Mouse (Mus musculus) CH12.LX (cell line): ENCODE results near the gene Crybg2. TPM values are rescaled to one million over a fixed set of nuclear protein-coding genes. Genes with fewer than 3 reads are reported as not detected.

ENCODE experiments used
- DNase-seq: peaks from one replicate; pipeline ENCODE4 v3.0.0-alpha.2; 2013; ENCODE audit errors: extremely low read depth
- H3K27ac ChIP-seq: 2 replicates; pipeline ENCODE4 v1.5.1; 2012; ENCODE audit warnings: low read depth, mild to moderate bottlenecking, control low read depth, moderate library complexity; ENCODE audit not compliant: insufficient read depth
- H3K27me3 ChIP-seq: replicated peaks from 2 replicates; pipeline ENCODE3; 2012; ENCODE audit warnings: inconsistent platforms
- H3K36me3 ChIP-seq, 2 experiments: replicated peaks in 1 of 2; 2 replicates each; pipeline versions ENCODE3 to v1.6.1; 2012; ENCODE audit warnings: inconsistent platforms in 1 of 2, low read length in 1 of 2, mild to moderate bottlenecking in 1 of 2, mixed read lengths in 1 of 2, moderate library complexity in 1 of 2; ENCODE audit not compliant: control insufficient read depth in 1 of 2, insufficient read depth in 1 of 2
- H3K4me1 ChIP-seq, 2 experiments: 2 replicates each; pipeline ENCODE4 v1.6.1; 2012; ENCODE audit warnings: inconsistent platforms in 1 of 2, moderate library complexity in 1 of 2; ENCODE audit not compliant: insufficient read depth in 2 of 2, control insufficient read depth in 1 of 2
- H3K4me2 ChIP-seq: 2 replicates; pipeline ENCODE4 v1.6.1; 2012; ENCODE audit warnings: low read depth, mild to moderate bottlenecking, control low read depth; ENCODE audit not compliant: poor library complexity, insufficient read depth, severe bottlenecking
- H3K4me3 ChIP-seq, 3 experiments: fragments of 150-350 bp in 1 of 3; sonication (generic) in 1 of 3; replicated peaks in 1 of 3; 2 replicates each; pipeline versions ENCODE3 to v1.5.1; 2011 to 2012; ENCODE audit warnings: low read depth in 2 of 3, low read length in 2 of 3, mild to moderate bottlenecking in 2 of 3, moderate library complexity in 2 of 3, control low read depth in 1 of 3, improper control_type of control experiment in 1 of 3, inconsistent platforms in 1 of 3, mixed read lengths in 1 of 3; ENCODE audit not compliant: poor library complexity in 1 of 3
- H3K79me2 ChIP-seq: replicated peaks from 2 replicates; pipeline ENCODE4 v1.6.1; 2012; ENCODE audit warnings: mild to moderate bottlenecking, moderate library complexity; ENCODE audit not compliant: control insufficient read depth, poor library complexity, insufficient read depth, severe bottlenecking; ENCODE audit errors: extremely low read depth
- H3K9ac ChIP-seq: 2 replicates; pipeline ENCODE4 v1.6.1; 2012; ENCODE audit warnings: low read depth, mild to moderate bottlenecking, control low read depth, moderate library complexity; ENCODE audit not compliant: insufficient read depth
- H3K9me3 ChIP-seq: replicated peaks from 2 replicates; pipeline ENCODE3; 2012; ENCODE audit warnings: low read length, inconsistent platforms, mixed read lengths
- BHLHE40 ChIP-seq: IDR thresholded peaks from 2 replicates; pipeline ENCODE4 v1.6.1; 2011; ENCODE audit warnings: mild to moderate bottlenecking, low read depth, low read length, improper control_type of control experiment
- CHD1 ChIP-seq: IDR thresholded peaks from 2 replicates; pipeline ENCODE4 v1.6.1; 2012; ENCODE audit warnings: low read depth, low read length, improper control_type of control experiment, inconsistent platforms
- CHD2 ChIP-seq: IDR thresholded peaks from 2 replicates; pipeline ENCODE4 v1.6.1; 2011; ENCODE audit warnings: low read length, improper control_type of control experiment
- CTCF ChIP-seq, 2 experiments: IDR thresholded peaks in 1 of 2; conservative IDR thresholded peaks in 1 of 2; 2 replicates each; pipeline ENCODE4 v1.5.1; 2011 to 2012; ENCODE audit warnings: low read depth in 2 of 2, low read length in 2 of 2, improper control_type of control experiment in 1 of 2, inconsistent platforms in 1 of 2, mild to moderate bottlenecking in 1 of 2, moderate library complexity in 1 of 2
- E2F4 ChIP-seq: IDR thresholded peaks from 2 replicates; pipeline ENCODE4 v1.6.1; 2011; ENCODE audit warnings: low read depth, low read length, improper control_type of control experiment; ENCODE audit not compliant: insufficient replicate concordance
- EP300 ChIP-seq: IDR thresholded peaks from 2 replicates; pipeline ENCODE4 v1.6.1; 2011; ENCODE audit warnings: low read length, improper control_type of control experiment
- ETS1 ChIP-seq: conservative IDR thresholded peaks from 2 replicates; pipeline ENCODE4 v1.6.1; 2012; ENCODE audit warnings: low read depth, mild to moderate bottlenecking, inconsistent platforms, low read length, improper control_type of control experiment, moderate library complexity
- GABPA ChIP-seq: IDR thresholded peaks from 2 replicates; pipeline ENCODE4 v1.6.1; 2012; ENCODE audit warnings: low read depth, low read length, improper control_type of control experiment, inconsistent platforms; ENCODE audit not compliant: insufficient replicate concordance
- HCFC1 ChIP-seq: IDR thresholded peaks from 2 replicates; pipeline ENCODE4 v1.6.1; 2012; ENCODE audit warnings: low read depth, mild to moderate bottlenecking, inconsistent platforms, low read length, improper control_type of control experiment
- IRF4 ChIP-seq: IDR thresholded peaks from 2 replicates; pipeline ENCODE4 v1.6.1; 2014; ENCODE audit warnings: low read depth, mild to moderate bottlenecking, inconsistent platforms, low read length, improper control_type of control experiment
- JUN ChIP-seq: IDR thresholded peaks from 2 replicates; pipeline ENCODE4 v1.6.1; 2011; ENCODE audit warnings: low read depth, mild to moderate bottlenecking, low read length, improper control_type of control experiment, moderate library complexity; ENCODE audit not compliant: insufficient read depth
- JUND ChIP-seq: conservative IDR thresholded peaks from 2 replicates; pipeline ENCODE4 v1.6.1; 2011; ENCODE audit warnings: low read depth, low read length, improper control_type of control experiment
- KAT2A ChIP-seq: IDR thresholded peaks from 2 replicates; pipeline ENCODE4 v1.6.1; 2012; ENCODE audit warnings: low read length, improper control_type of control experiment, inconsistent platforms; ENCODE audit not compliant: insufficient replicate concordance
- MAFK ChIP-seq: IDR thresholded peaks from 2 replicates; pipeline ENCODE4 v1.6.1; 2011; ENCODE audit warnings: low read length, improper control_type of control experiment; ENCODE audit not compliant: insufficient replicate concordance
- MAX ChIP-seq: IDR thresholded peaks from 2 replicates; pipeline ENCODE4 v1.6.1; 2011; ENCODE audit warnings: low read length, improper control_type of control experiment
- MAZ ChIP-seq: IDR thresholded peaks from 2 replicates; pipeline ENCODE4 v1.6.1; 2012; ENCODE audit warnings: low read depth, mild to moderate bottlenecking, inconsistent platforms, low read length, improper control_type of control experiment, moderate library complexity
- MEF2A ChIP-seq: IDR thresholded peaks from 2 replicates; pipeline ENCODE4 v1.6.1; 2014; ENCODE audit warnings: low read depth, mild to moderate bottlenecking, inconsistent platforms, low read length, improper control_type of control experiment, borderline replicate concordance
- MXI1 ChIP-seq: IDR thresholded peaks from 2 replicates; pipeline ENCODE4 v1.6.1; 2011; ENCODE audit warnings: mild to moderate bottlenecking, low read depth, low read length, improper control_type of control experiment
- MYC ChIP-seq: IDR thresholded peaks from 2 replicates; pipeline ENCODE4 v1.6.1; 2011; ENCODE audit warnings: low read depth, mild to moderate bottlenecking, improper control_type of control experiment, low read length
- NELFE ChIP-seq: IDR thresholded peaks from 2 replicates; pipeline ENCODE4 v1.6.1; 2011; ENCODE audit warnings: low read depth, low read length, improper control_type of control experiment
- NRF1 ChIP-seq: IDR thresholded peaks from 2 replicates; pipeline ENCODE4 v1.6.1; 2014; ENCODE audit warnings: low read depth, mild to moderate bottlenecking, inconsistent platforms, low read length, improper control_type of control experiment, moderate library complexity
- PAX5 ChIP-seq: IDR thresholded peaks from 2 replicates; pipeline ENCODE4 v1.6.1; 2012; ENCODE audit warnings: low read length, inconsistent platforms, mixed read lengths
- POLR2A ChIP-seq: IDR thresholded peaks from 2 replicates; pipeline ENCODE4 v1.6.1; 2011; ENCODE audit warnings: low read depth, mild to moderate bottlenecking, improper control_type of control experiment, low read length
- RAD21 ChIP-seq: IDR thresholded peaks from 2 replicates; pipeline ENCODE4 v1.6.1; 2011; ENCODE audit warnings: low read depth, mild to moderate bottlenecking, low read length, improper control_type of control experiment, moderate library complexity
- RCOR1 ChIP-seq: conservative IDR thresholded peaks from 2 replicates; pipeline ENCODE4 v1.6.1; 2012; ENCODE audit warnings: low read depth, mild to moderate bottlenecking, inconsistent platforms, low read length, improper control_type of control experiment
- SIN3A ChIP-seq: IDR thresholded peaks from 2 replicates; pipeline ENCODE4 v1.6.1; 2012; ENCODE audit warnings: low read length, improper control_type of control experiment, inconsistent platforms
- SMC3 ChIP-seq: IDR thresholded peaks from 2 replicates; pipeline ENCODE4 v1.6.1; 2011; ENCODE audit warnings: low read depth, low read length, improper control_type of control experiment
- TBP ChIP-seq: conservative IDR thresholded peaks from 2 replicates; pipeline ENCODE4 v1.6.1; 2011; ENCODE audit warnings: low read depth, low read length, improper control_type of control experiment
- TCF12 ChIP-seq: IDR thresholded peaks from 2 replicates; pipeline ENCODE4 v1.6.1; 2014; ENCODE audit warnings: low read depth, mild to moderate bottlenecking, inconsistent platforms, low read length, improper control_type of control experiment
- UBTF ChIP-seq: IDR thresholded peaks from 2 replicates; pipeline ENCODE4 v1.6.1; 2012; ENCODE audit warnings: low read depth, mild to moderate bottlenecking, inconsistent platforms, low read length, improper control_type of control experiment, moderate library complexity
- USF1 ChIP-seq: IDR thresholded peaks from 2 replicates; pipeline ENCODE4 v1.6.1; 2014; ENCODE audit warnings: low read depth, mild to moderate bottlenecking, inconsistent platforms, low read length, improper control_type of control experiment
- USF2 ChIP-seq: conservative IDR thresholded peaks from 2 replicates; pipeline ENCODE4 v1.6.1; 2011; ENCODE audit warnings: low read depth, low read length, improper control_type of control experiment
- ZC3H11A ChIP-seq: IDR thresholded peaks from 2 replicates; pipeline ENCODE4 v1.6.1; 2012; ENCODE audit warnings: low read depth, mild to moderate bottlenecking, inconsistent platforms, low read length, improper control_type of control experiment
- ZKSCAN1 ChIP-seq: IDR thresholded peaks from 2 replicates; pipeline ENCODE4 v1.6.1; 2012; ENCODE audit warnings: low read depth, inconsistent platforms, low read length, improper control_type of control experiment, borderline replicate concordance
- ZMIZ1 ChIP-seq: IDR thresholded peaks from 2 replicates; pipeline ENCODE4 v1.6.1; 2012; ENCODE audit warnings: low read depth, mild to moderate bottlenecking, inconsistent platforms, low read length, improper control_type of control experiment
- ZNF384 ChIP-seq: IDR thresholded peaks from 2 replicates; pipeline ENCODE4 v1.6.1; 2012; ENCODE audit warnings: low read depth, low read length, improper control_type of control experiment, inconsistent platforms
- dilution Hi-C: fragments of 300-500 bp; cut with MboI; formaldehyde crosslinking; loops from 2 replicates; pipeline ENCODE4 v1.14.3; 2020; ENCODE audit warnings: low sequenced_read_pairs; ENCODE audit not compliant: extremely low pct_unique_long_range_greater_than_20kb, extremely low pct_ligation_motif_present
- in situ Hi-C: fragments of 300-500 bp; cut with MboI; formaldehyde crosslinking; loops from 3 replicates; pipeline ENCODE4 v1.14.3; 2019; ENCODE audit warnings: low sequenced_read_pairs, low pct_ligation_motif_present, low pct_unique_long_range_greater_than_20kb, mixed read lengths
- polyA plus RNA-seq: library from polyadenylated mRNA; unstranded; fragments of >175 nt; gene quantifications from 2 replicates; pipeline ENCODE4 v1.2.1, GENCODE M21; 2012; ENCODE audit warnings: low read depth; ENCODE audit not compliant: insufficient read length
- total RNA-seq, 2 experiments: library from RNA; depleted of rRNA; stranded (reverse); fragments of 300-350 nt in 1 of 2; fragments of >200 nt in 1 of 2; gene quantifications; 2 replicates each; pipeline ENCODE4 v1.2.3; 2012 to 2014

The Crybg2 gene
- total and polyA plus RNA-seq, 3 experiments, result 3.6 to 15.6 (median 9.2) TPM

DNA sequence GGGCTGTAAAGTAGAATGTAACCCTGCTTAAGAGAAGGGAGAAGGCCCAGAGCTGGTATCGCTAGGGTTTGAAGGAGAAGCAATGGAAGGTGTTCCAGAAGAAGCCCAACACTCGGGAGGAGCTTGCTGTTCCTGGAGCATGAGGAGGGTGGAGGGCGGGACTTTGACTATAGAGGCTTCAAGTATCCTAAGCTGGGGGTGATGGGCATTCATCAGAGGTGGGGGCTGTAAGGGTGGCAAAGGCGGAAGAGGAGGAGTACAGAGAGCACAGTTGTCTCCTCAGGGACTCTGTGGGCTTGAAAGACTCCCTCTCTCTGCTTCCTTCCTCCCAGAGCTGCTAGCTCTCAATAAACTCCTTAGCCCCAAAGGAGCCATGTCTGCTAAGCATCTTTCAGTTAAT, 39.6 kb downstream of the Crybg2 start (continued):
- TF ChIP-seq JUND (no peak), ZC3H11A (no peak), ZNF384 (no peak)

GRCm38 (mm10) chr4:134101979-134102741, 41.5 kb downstream of the Crybg2 start, which contains the start of gene Ubxn11:
Gene Ubxn11 (plus strand): TSS chr4:134102570.
- H3K27ac ChIP-seq, result peak within 1 kb of the TSS; percentile 82
- in situ Hi-C loops, result no loop called here
- dilution Hi-C loops, result no loop called here
- peak; percentile 53 for TF ChIP-seq NRF1
- peak; percentile 98 for TF ChIP-seq MXI1
- no peak for TF ChIP-seq RAD21
- TF ChIP-seq PAX5, result no peak
- peak; percentile 41 for TF ChIP-seq RCOR1
- peak; percentile 85 for TF ChIP-seq CHD2
- TF ChIP-seq ZMIZ1, result peak; percentile 87
- TF ChIP-seq GABPA, result no peak; the same call in 1 of the 2 replicates
- TF ChIP-seq POLR2A, result peak; percentile 92
- 0 out of 2 replicates have a peak, but pooled peaks have one; percentile 58 for TF ChIP-seq E2F4
- TF ChIP-seq EP300, result peak; percentile 50; the same call in 1 of the 2 replicates
- peak; percentile 50 for TF ChIP-seq MAX
- TF ChIP-seq TCF12, result peak; percentile 62; the same call in 1 of the 2 replicates
- TF ChIP-seq ZKSCAN1, result no peak
- no peak for TF ChIP-seq ZNF384
- no peak for TF ChIP-seq ZC3H11A
- TF ChIP-seq SMC3, result no peak
- TF ChIP-seq SIN3A, result peak; percentile 98
- no peak for TF ChIP-seq MAFK
- TF ChIP-seq JUN, result no peak
- TF ChIP-seq MAZ, result no peak
- TF ChIP-seq NELFE, result peak; percentile 91
- TF ChIP-seq MEF2A, result peak; percentile 63
- peak; percentile 34; the same call in 1 of the 2 replicates for TF ChIP-seq ETS1
- peak; percentile 71 for TF ChIP-seq MYC
- no peak for TF ChIP-seq USF2
- TF ChIP-seq USF1, result peak; percentile 30
- peak; percentile 72; the same call in 1 of the 2 replicates for TF ChIP-seq CHD1
- TF ChIP-seq CTCF (conservative IDR thresholded peaks at IDR 0.05 in 1 of 2, IDR thresholded peaks at IDR 0.05 in 1 of 2; ENCODE audit: low read depth in 2 of 2, low read length in 2 of 2), result no peak
- TF ChIP-seq JUND, result peak; percentile 49
- TF ChIP-seq UBTF, result peak; percentile 70; the same call in 1 of the 2 replicates
- TF ChIP-seq HCFC1, result peak; percentile 97
- TF ChIP-seq IRF4, result no peak
- TF ChIP-seq BHLHE40, result peak; percentile 100
- peak; percentile 91; the same call in 1 of the 2 replicates for TF ChIP-seq KAT2A
- peak; percentile 48; the same call in 1 of the 2 replicates for TF ChIP-seq TBP

More at GRCm38 (mm10) chr4:134101979-134102741, 41.5 kb downstream of the Crybg2 start, which contains the start of gene Ubxn11:
- DNase-seq, result peak; percentile 97
- no peaks in the 10 kb centered on the region for H3K79me2 ChIP-seq
- peaks cover 17 to 45% of the 10 kb centered on the region in 2 experiments for H3K4me1 ChIP-seq
- H3K27me3 ChIP-seq, result no peaks in the 10 kb centered on the region
- H3K4me2 ChIP-seq, result peak within 1 kb of the TSS; percentile 85
- H3K4me3 ChIP-seq, result peak within 1 kb of the TSS; percentile 79 to 83 (median 81)
- H3K9me3 ChIP-seq, result no peaks in the 10 kb centered on the region
- peaks cover 0 to 9% of the 10 kb centered on the region in 2 experiments for H3K36me3 ChIP-seq
- H3K9ac ChIP-seq, result peak within 1 kb of the TSS; percentile 94
